Mouse (Mus musculus) forebrain, embryonic 14.5 days (tissue): Measurements from ENCODE around the gene Ntrk2. TPM values are rescaled to one million over a fixed set of nuclear protein-coding genes. Genes with fewer than 3 reads are reported as not detected.
"Not testable (repeated sequence)": the region's sequence is repeated elsewhere in the genome, so short reads cannot be mapped to it uniquely, and the experiment has no call there.

Experiments
- ATAC-seq: fragments of 200-750 bp; cut with Nextera tagmentation; 2 replicates; pipeline ENCODE4 v1.8.0; 2017; ENCODE audit warnings: mild to moderate bottlenecking, moderate library complexity
- DNase-seq: peaks from one replicate; pipeline ENCODE4 v3.0.0-alpha.2; 2015; ENCODE audit warnings: low spot score
- H3K27ac ChIP-seq: fragments of 300-500 bp; sonication (generic); 2 replicates; pipeline ENCODE4 v1.5.1; 2014; ENCODE audit warnings: low read depth, mild to moderate bottlenecking, control low read depth, low read length, moderate library complexity
- H3K27me3 ChIP-seq: fragments of 300-500 bp; sonication (generic); replicated peaks from 2 replicates; pipeline ENCODE4 v1.6.1; 2014; ENCODE audit warnings: low read length, control low read depth, mixed read lengths; ENCODE audit not compliant: control insufficient read depth, insufficient read depth
- H3K36me3 ChIP-seq: fragments of 300-500 bp; sonication (generic); 2 replicates; pipeline ENCODE4 v1.6.1; 2014; ENCODE audit warnings: low read length, control low read depth; ENCODE audit not compliant: control insufficient read depth, insufficient read depth
- H3K4me1 ChIP-seq: fragments of 300-500 bp; sonication (generic); 2 replicates; pipeline ENCODE4 v1.6.1; 2014; ENCODE audit warnings: antibody characterized with exemption, low read length, control low read depth; ENCODE audit not compliant: control insufficient read depth, insufficient read depth
- H3K4me2 ChIP-seq: fragments of 300-500 bp; sonication (generic); 2 replicates; pipeline ENCODE4 v1.6.1; 2014; ENCODE audit warnings: mild to moderate bottlenecking, control low read depth, low read length
- H3K4me3 ChIP-seq: fragments of 300-500 bp; sonication (generic); 2 replicates; pipeline ENCODE4 v1.5.1; 2014; ENCODE audit warnings: low read depth, low read length, control low read depth
- H3K9ac ChIP-seq: fragments of 300-500 bp; sonication (generic); 2 replicates; pipeline ENCODE4 v1.6.1; 2014; ENCODE audit warnings: mild to moderate bottlenecking, low read length, control low read depth, moderate library complexity
- H3K9me3 ChIP-seq: fragments of 300-500 bp; sonication (generic); replicated peaks from 2 replicates; pipeline ENCODE4 v1.6.1; 2016; ENCODE audit warnings: low read length, control low read depth, mixed read lengths; ENCODE audit not compliant: control insufficient read depth
- WGBS: fragments of 180-500 bp; shearing (Covaris S2); extraction: QIAGEN DNeasy Blood & Tissue Kit; methylation state at CpG from one replicate; pipeline ENCODE4 v1.1.7; 2014; 5-methylcytosine and 5-hydroxymethylcytosine counted together
- polyA plus RNA-seq: library from polyadenylated mRNA; unstranded; fragments of >200 nt; fragmentation: Nextera tagmentation; extraction: Ambion mirVana; gene quantifications from 2 replicates; pipeline ENCODE4 v1.2.1, GENCODE M21; 2014

The Ntrk2 gene
- polyA plus RNA-seq, 1 experiment from 2014 or later, result 49.9 TPM

GRCm38 (mm10) chr13:59052188-59052587 lies 245.8 kb downstream of the Ntrk2 start:
- 85% methylated on average over 4 of the region's 4 CpGs for WGBS
- no peak overlapping the region for H3K4me3 ChIP-seq
- H3K4me2 ChIP-seq, result no peak overlapping the region
- H3K36me3 ChIP-seq, result no peaks in the 10 kb centered on the region
- no peak overlapping the region for H3K9ac ChIP-seq
- no peak for ATAC-seq
- no peaks in the 10 kb centered on the region for H3K4me1 ChIP-seq
- DNase-seq, result no peak
- H3K27me3 ChIP-seq, result no peaks in the 10 kb centered on the region
- no peaks in the 10 kb centered on the region for H3K9me3 ChIP-seq
- no peak overlapping the region for H3K27ac ChIP-seq

GRCm38 (mm10) chr13:59054331-59054730 lies 248.0 kb downstream of the Ntrk2 start:
- not testable (repeated sequence) for H3K27ac ChIP-seq, H3K36me3 ChIP-seq, H3K9me3 ChIP-seq, H3K4me1 ChIP-seq, H3K4me3 ChIP-seq, H3K4me2 ChIP-seq, H3K9ac ChIP-seq, ATAC-seq, H3K27me3 ChIP-seq, DNase-seq
- 90% methylated on average over 8 of the region's 8 CpGs for WGBS

- WGBS, result 86% methylated on average over 4 of the region's 4 CpGs
- no peaks in the 10 kb centered on the region for H3K4me1 ChIP-seq
- no peaks in the 10 kb centered on the region for H3K9me3 ChIP-seq
- no peak overlapping the region for H3K4me3 ChIP-seq
- H3K27ac ChIP-seq, result no peak overlapping the region
- H3K4me2 ChIP-seq, result no peak overlapping the region
- ATAC-seq (no peak), DNase-seq (no peak)
- H3K9ac ChIP-seq, result no peak overlapping the region
- no peaks in the 10 kb centered on the region for H3K27me3 ChIP-seq
- H3K36me3 ChIP-seq, result no peaks in the 10 kb centered on the region
Observed at GRCm38 (mm10) chr13:59056859-59057258, 250.5 kb downstream of the Ntrk2 start.

- H3K27ac ChIP-seq, result no peak overlapping the region
- no peaks in the 10 kb centered on the region for H3K9me3 ChIP-seq
- WGBS, result 76% methylated on average over 1 of the region's 1 CpGs
- no peak overlapping the region for H3K9ac ChIP-seq
- H3K4me2 ChIP-seq, result no peak overlapping the region
- H3K27me3 ChIP-seq, result no peaks in the 10 kb centered on the region
- no peak for ATAC-seq
- no peak overlapping the region for H3K4me3 ChIP-seq
- no peaks in the 10 kb centered on the region for H3K4me1 ChIP-seq
- no peaks in the 10 kb centered on the region for H3K36me3 ChIP-seq
- no peak for DNase-seq
Observed at GRCm38 (mm10) chr13:59057886-59058285, 251.5 kb downstream of the Ntrk2 start.

GRCm38 (mm10) chr13:59059118-59059517 lies 252.7 kb downstream of the Ntrk2 start:
- H3K9ac ChIP-seq, result no peak overlapping the region
- no peak for DNase-seq
- H3K27ac ChIP-seq, result no peak overlapping the region
- H3K9me3 ChIP-seq, result no peaks in the 10 kb centered on the region
- H3K4me3 ChIP-seq, result no peak overlapping the region
- H3K4me2 ChIP-seq, result no peak overlapping the region
- H3K36me3 ChIP-seq, result no peaks in the 10 kb centered on the region
- no peaks in the 10 kb centered on the region for H3K4me1 ChIP-seq
- no peaks in the 10 kb centered on the region for H3K27me3 ChIP-seq
- ATAC-seq, result no peak
- 41% methylated on average over 7 of the region's 7 CpGs for WGBS

- Histone ChIP-seq H3K36me3 (no peaks in the 10 kb centered on the region), H3K9me3 (no peaks in the 10 kb centered on the region), H3K4me3 (no peak overlapping the region), H3K27me3 (no peaks in the 10 kb centered on the region), H3K9ac (no peak overlapping the region), H3K4me2 (no peak overlapping the region), H3K4me1 (no peaks in the 10 kb centered on the region), H3K27ac (no peak overlapping the region)
- DNase-seq, result peak; percentile 36
- ATAC-seq, result peak; percentile 70; the same call in 1 of the 2 replicates
- 48% methylated on average over 3 of the region's 3 CpGs for WGBS
Observed at GRCm38 (mm10) chr13:59065677-59066076, 259.3 kb downstream of the Ntrk2 start.

GRCm38 (mm10) chr13:59073635-59074256 lies 267.4 kb downstream of the Ntrk2 start:
- H3K4me1 ChIP-seq, result no peaks in the 10 kb centered on the region; the same call in 1 of the 2 replicates
- DNase-seq (peak; percentile 91), ATAC-seq (peak; percentile 98)
- H3K4me2 ChIP-seq, result peak overlapping the region; percentile 33
- no peak overlapping the region; the same call in 1 of the 2 replicates for H3K9ac ChIP-seq
- no peaks in the 10 kb centered on the region for H3K27me3 ChIP-seq
- no peaks in the 10 kb centered on the region for H3K36me3 ChIP-seq
- H3K9me3 ChIP-seq, result no peaks in the 10 kb centered on the region
- 19% methylated on average over 26 of the region's 26 CpGs for WGBS
- no peak overlapping the region for H3K27ac ChIP-seq
- no peak overlapping the region for H3K4me3 ChIP-seq

- Histone ChIP-seq H3K9me3 (no peaks in the 10 kb centered on the region), H3K4me3 (no peak overlapping the region), H3K4me2 (no peak overlapping the region), H3K36me3 (no peaks in the 10 kb centered on the region), H3K9ac (no peak overlapping the region), H3K4me1 (peaks cover 13% of the 10 kb centered on the region), H3K27ac (no peak overlapping the region), H3K27me3 (no peaks in the 10 kb centered on the region)
- WGBS, result 79% methylated on average over 4 of the region's 4 CpGs
- no peak for ATAC-seq
- DNase-seq, result no peak
Observed at GRCm38 (mm10) chr13:59076489-59076888, 270.1 kb downstream of the Ntrk2 start.

GRCm38 (mm10) chr13:59079761-59080461 lies 273.5 kb downstream of the Ntrk2 start:
- DNase-seq (peak; percentile 73), ATAC-seq (peak; percentile 87)
- H3K4me1 ChIP-seq, result peaks cover 13% of the 10 kb centered on the region
- WGBS, result 15% methylated on average over 7 of the region's 7 CpGs
- no peaks in the 10 kb centered on the region for H3K27me3 ChIP-seq
- H3K36me3 ChIP-seq, result no peaks in the 10 kb centered on the region
- no peak overlapping the region for H3K4me3 ChIP-seq
- H3K9me3 ChIP-seq, result no peaks in the 10 kb centered on the region
- H3K27ac ChIP-seq, result peak overlapping the region; percentile 39; the same call in 1 of the 2 replicates
- H3K9ac ChIP-seq, result no peak overlapping the region
- H3K4me2 ChIP-seq, result no peak overlapping the region
